Mouse (Mus musculus) liver, adult 2 months (tissue): Measurements from ENCODE around the gene Cabp4.

Experiments used
- CTCF ChIP-seq: fragments of 200-500 bp; IDR thresholded peaks from 2 replicates; pipeline ENCODE4 v1.5.1; 2011; ENCODE audit warnings: low read depth, low read length, control low read depth
- POLR2A ChIP-seq: fragments of 200-500 bp; IDR thresholded peaks from 2 replicates; pipeline ENCODE4 v1.6.1; 2011; ENCODE audit warnings: low read length, control low read depth; ENCODE audit not compliant: insufficient read depth; ENCODE audit errors: extremely low read depth

- TF ChIP-seq CTCF (no peak), POLR2A (no peak)
These were observed 8.8 kb upstream of the Cabp4 start for GRCm38 (mm10) chr19:4152445-4153231.
